14 mouse cellular contexts compared by ENCODE assay signal in genomic region chr1:144775331-144775730, GRCm38 (mm10). TPM values are rescaled to one million over a fixed set of nuclear protein-coding genes. Genes with fewer than 3 reads are reported as not detected.
DNase-seq lines count a peak whose midpoint lies in the region; ATAC-seq and TF ChIP-seq lines count a peak whose summit lies in the region.
"Had no signal": no experiment of that assay in that cellular context is flagged by ENCODE, and none has a peak within 500 bp of the region (broad histone marks: within the 10 kb centered on the region; RNA-seq: fewer than 3 reads in every experiment).

Gene Rgs18 (minus strand): TSS chr1:144775435.

- H3K4me2 ChIP-seq in heart, embryonic 11.5 days = no peak within 1 kb of the TSS
- no peak within 1 kb of the TSS for H3K4me2 ChIP-seq in forebrain, postnatal 0 days (ENCODE audit: low read depth)
- H3K4me2 ChIP-seq: embryonic facial prominence, embryonic 12.5 days; heart, embryonic 13.5 days; limb, embryonic 12.5 days had no signal

- TF ChIP-seq CTCF in forebrain, postnatal 0 days (IDR thresholded peaks at IDR 0.05; ENCODE audit: low read depth) = no peak

- no peak within 1 kb of the TSS for H3K9ac ChIP-seq in heart, embryonic 11.5 days (ENCODE audit: low read depth, low read length)
- H3K9ac ChIP-seq in forebrain, postnatal 0 days = no peak within 1 kb of the TSS
- H3K9ac ChIP-seq: embryonic facial prominence, embryonic 12.5 days; heart, embryonic 13.5 days; limb, embryonic 12.5 days had no signal

- H3K36me3 ChIP-seq in heart, embryonic 11.5 days (ENCODE audit: control insufficient read depth, insufficient read depth, low read length) = no peaks in the 10 kb centered on the region
- no peaks in the 10 kb centered on the region for H3K36me3 ChIP-seq in forebrain, postnatal 0 days (ENCODE audit: insufficient read depth)
- H3K36me3 ChIP-seq: embryonic facial prominence, embryonic 12.5 days; heart, embryonic 13.5 days; limb, embryonic 12.5 days had no signal

- DNase-seq in heart, adult 8-10 months (ENCODE audit: low spot score) = peak; percentile 26
- DNase-seq in CD4-positive helper T cell, adult 2 months (ENCODE audit: low read depth, low spot score) = peak; percentile 4
- DNase-seq in forebrain, postnatal 0 days = no peak
- DNase-seq in kidney, adult 18-20 months = no peak
- DNase-seq in left cerebral cortex, adult 9 months (ENCODE audit: low spot score in 2 of 2) = no peak
- DNase-seq: cerebellum, adult 8-10 months had no signal

- H3K27ac ChIP-seq in heart, embryonic 11.5 days (ENCODE audit: low read depth, low read length) = no peak within 1 kb of the TSS
- H3K27ac ChIP-seq in forebrain, postnatal 0 days (ENCODE audit: low read depth, low read length) = no peak within 1 kb of the TSS
- H3K27ac ChIP-seq: embryonic facial prominence, embryonic 12.5 days; heart, embryonic 13.5 days; limb, embryonic 12.5 days had no signal

- no peaks in the 10 kb centered on the region for H3K4me1 ChIP-seq in heart, embryonic 11.5 days (ENCODE audit: control insufficient read depth, insufficient read depth, low read length)
- no peaks in the 10 kb centered on the region for H3K4me1 ChIP-seq in forebrain, postnatal 0 days (ENCODE audit: insufficient read depth)
- H3K4me1 ChIP-seq: embryonic facial prominence, embryonic 12.5 days; heart, embryonic 13.5 days; limb, embryonic 12.5 days had no signal

- H3K27me3 ChIP-seq in heart, embryonic 11.5 days (ENCODE audit: control insufficient read depth, insufficient read depth, low read length) = no peaks in the 10 kb centered on the region
- H3K27me3 ChIP-seq in forebrain, postnatal 0 days (ENCODE audit: insufficient read depth, low read length) = no peaks in the 10 kb centered on the region
- H3K27me3 ChIP-seq: embryonic facial prominence, embryonic 12.5 days; heart, embryonic 13.5 days; limb, embryonic 12.5 days had no signal

- no peak within 1 kb of the TSS for H3K4me3 ChIP-seq in heart, embryonic 11.5 days (ENCODE audit: low read depth, low read length)
- no peak within 1 kb of the TSS for H3K4me3 ChIP-seq in forebrain, postnatal 0 days (ENCODE audit: low read depth, low read length)
- H3K4me3 ChIP-seq: embryonic facial prominence, embryonic 12.5 days; heart, embryonic 13.5 days; limb, embryonic 12.5 days had no signal

- H3K9me3 ChIP-seq in heart, embryonic 11.5 days (replicated peaks; ENCODE audit: control insufficient read depth, low read length) = no peaks in the 10 kb centered on the region
- no peaks in the 10 kb centered on the region for H3K9me3 ChIP-seq in forebrain, postnatal 0 days (ENCODE audit: low read length)
- H3K9me3 ChIP-seq: embryonic facial prominence, embryonic 12.5 days; heart, embryonic 13.5 days; limb, embryonic 12.5 days had no signal

- WGBS in heart, embryonic 11.5 days (ENCODE audit: insufficient replicate concordance) = 71% methylated on average over 5 of the region's 5 CpGs
- 83% methylated on average over 5 of the region's 5 CpGs for WGBS in forebrain, postnatal 0 days

- no peak for ATAC-seq in heart, embryonic 11.5 days (replicated peaks; ENCODE audit: insufficient number of reproducible peaks, low FRiP score, low TSS enrichment)
- peak; percentile 88 for ATAC-seq in erythroblast, adult 5-6 weeks (replicated peaks; ENCODE audit: low FRiP score, poor library complexity, severe bottlenecking)
- ATAC-seq in megakaryocyte, adult 5-6 weeks (ENCODE audit: poor library complexity, severe bottlenecking) = peak; percentile 95
- ATAC-seq in forebrain, postnatal 0 days = no peak
- ATAC-seq: hindbrain, embryonic 16.5 days had no signal

RNA-seq across cellular contexts. Expression of gene Rgs18, which starts in this region (rescaled TPM):
- total RNA-seq in heart, adult 8-10 months (2022) = 1 to 10 TPM; 1.9 to 6.6 (median 3.7) TPM
- polyA plus RNA-seq in heart, embryonic 11.5 days (2014; fragmentation: Nextera tagmentation; extraction: Ambion mirVana) = 2.5 and 2.7 TPM in 2 replicates
- total RNA-seq in erythroblast, adult 5-6 weeks (2015; ENCODE audit: low replicate concordance) = 27.7 and 30.1 TPM in 2 replicates
- 19.4 and 23.8 TPM in 2 replicates for total RNA-seq in erythroblast, adult 5-6 weeks (2017; ENCODE audit: low replicate concordance)
- total RNA-seq in megakaryocyte, adult 5-6 weeks (2015) = 104 and 114 TPM in 2 replicates
- 89.8 and 93.5 TPM in 2 replicates for total RNA-seq in megakaryocyte, adult 5-6 weeks (2017)
- 0.10 and 0.54 TPM in 2 replicates for total RNA-seq in forebrain, postnatal 0 days (2014; rRNA removed)
- polyA plus RNA-seq in forebrain, postnatal 0 days (2015; fragmentation: Nextera tagmentation; extraction: Ambion mirVana) = 0.09 and 0.17 TPM in 2 replicates
- total RNA-seq: midbrain, postnatal 0 days had no signal

Comparison
In these comparisons a context has a peak if more than half of its experiments do, and no peak if none do; other contexts are left out.
1. DNase-seq: peak in heart, adult 8-10 months (single experiment) and CD4-positive helper T cell, adult 2 months (single experiment); none in forebrain, postnatal 0 days (single experiment), kidney, adult 18-20 months (single experiment) and left cerebral cortex, adult 9 months (0 of 2).
2. ATAC-seq: peak in erythroblast, adult 5-6 weeks (single experiment) and megakaryocyte, adult 5-6 weeks (single experiment); none in heart, embryonic 11.5 days (single experiment) and forebrain, postnatal 0 days (single experiment).